Mouse (Mus musculus) lung, postnatal 0 days (tissue): ENCODE data around the gene Dhrs1.

Experiments
- CTCF ChIP-seq: IDR thresholded peaks from 2 replicates; pipeline ENCODE4 v1.5.1; 2016; ENCODE audit warnings: antibody characterized with exemption, mild to moderate bottlenecking
- EP300 ChIP-seq: IDR thresholded peaks from 2 replicates; pipeline ENCODE4 v1.6.1; 2016; ENCODE audit warnings: antibody characterized with exemption, mild to moderate bottlenecking, control low read depth

- TF ChIP-seq EP300, result no peak
- no peak for TF ChIP-seq CTCF
Measured at GRCm38 (mm10) chr14:55757566-55757965, 12.1 kb upstream of the Dhrs1 start.
